Mouse (Mus musculus) midbrain, embryonic 14.5 days (tissue): ENCODE results near the gene Tbcel. TPM values are rescaled to one million over a fixed set of nuclear protein-coding genes. Genes with fewer than 3 reads are reported as not detected.

Experiments
- ATAC-seq: fragments of 200-750 bp; cut with Nextera tagmentation; 2 replicates; pipeline ENCODE4 v1.8.0; 2017; ENCODE audit warnings: moderate number of reproducible peaks, moderate library complexity; ENCODE audit not compliant: low FRiP score, low TSS enrichment
- DNase-seq: peaks from one replicate; pipeline ENCODE4 v3.0.0-alpha.2; 2015
- H3K27ac ChIP-seq: fragments of 300-500 bp; sonication (generic); replicated peaks from 2 replicates; pipeline ENCODE4 v1.5.1; 2014; ENCODE audit warnings: mild to moderate bottlenecking, low read depth, low read length, moderate library complexity
- H3K27me3 ChIP-seq: fragments of 300-500 bp; sonication (generic); 2 replicates; pipeline ENCODE4 v1.6.1; 2014; ENCODE audit warnings: low read length, control low read depth, mixed read lengths; ENCODE audit not compliant: control insufficient read depth, insufficient read depth
- H3K36me3 ChIP-seq: fragments of 300-500 bp; sonication (generic); 2 replicates; pipeline ENCODE4 v1.6.1; 2014; ENCODE audit warnings: low read length, control low read depth; ENCODE audit not compliant: control insufficient read depth, insufficient read depth
- H3K4me1 ChIP-seq: fragments of 300-500 bp; sonication (generic); 2 replicates; pipeline ENCODE4 v1.6.1; 2014; ENCODE audit warnings: mild to moderate bottlenecking, antibody characterized with exemption, low read length, control low read depth; ENCODE audit not compliant: control insufficient read depth, insufficient read depth
- H3K4me2 ChIP-seq: fragments of 300-500 bp; sonication (generic); 2 replicates; pipeline ENCODE4 v1.6.1; 2014; ENCODE audit warnings: mild to moderate bottlenecking, low read length, moderate library complexity
- H3K4me3 ChIP-seq: fragments of 300-500 bp; sonication (generic); replicated peaks from 2 replicates; pipeline ENCODE4 v1.5.1; 2014; ENCODE audit warnings: low read depth, low read length
- H3K9ac ChIP-seq: fragments of 300-500 bp; sonication (generic); replicated peaks from 2 replicates; pipeline ENCODE4 v1.6.1; 2014; ENCODE audit warnings: mild to moderate bottlenecking, low read length, moderate library complexity
- H3K9me3 ChIP-seq: fragments of 300-500 bp; sonication (generic); 2 replicates; pipeline ENCODE4 v1.6.1; 2016; ENCODE audit warnings: low read length, control low read depth, mixed read lengths; ENCODE audit not compliant: control insufficient read depth
- WGBS: fragments of 180-500 bp; shearing (Covaris S2); extraction: QIAGEN DNeasy Blood & Tissue Kit; methylation state at CpG from one replicate; pipeline ENCODE4 v1.1.7; 2014; 5-methylcytosine and 5-hydroxymethylcytosine counted together
- polyA plus RNA-seq: library from polyadenylated mRNA; unstranded; fragments of >200 nt; fragmentation: Nextera tagmentation; extraction: Ambion mirVana; gene quantifications from 2 replicates; pipeline ENCODE4 v1.2.1, GENCODE M21; 2014

Gene Tbcel
- polyA plus RNA-seq, 1 experiment from 2014 or later: 6.6 TPM

DNA sequence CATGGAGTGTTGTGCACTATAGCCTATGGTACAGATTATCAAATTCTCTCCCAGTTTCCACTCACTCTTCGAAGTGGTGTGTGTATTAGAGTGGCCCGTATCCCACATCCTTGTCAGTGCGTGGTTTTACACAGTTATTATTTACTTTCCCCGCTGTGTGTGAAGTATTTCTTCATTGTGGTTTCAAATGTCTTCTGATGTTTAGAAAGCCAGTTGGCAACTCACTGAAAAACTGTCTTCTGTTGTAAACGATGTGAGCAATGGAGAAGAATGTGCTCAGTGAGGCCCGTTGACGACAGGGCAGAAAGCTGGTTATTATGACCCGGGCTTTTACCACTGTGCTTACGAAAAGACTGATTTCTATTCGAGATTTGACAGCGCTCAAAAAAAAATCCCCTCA lies 3.0 kb downstream of the Tbcel start:
- DNase-seq (no peak), ATAC-seq (no peak)
- WGBS: 69% methylated on average over 11 of the region's 11 CpGs
- H3K4me2 ChIP-seq: no peak overlapping the region
- no peaks in the 10 kb centered on the region for H3K9me3 ChIP-seq
- H3K4me1 ChIP-seq: no peaks in the 10 kb centered on the region
- no peaks in the 10 kb centered on the region for H3K36me3 ChIP-seq
- H3K27ac ChIP-seq: no peak overlapping the region
- no peak overlapping the region for H3K9ac ChIP-seq
- H3K4me3 ChIP-seq: no peak overlapping the region
- no peaks in the 10 kb centered on the region for H3K27me3 ChIP-seq

- Histone ChIP-seq H3K27me3 (no peaks in the 10 kb centered on the region), H3K9ac (no peak overlapping the region), H3K4me1 (no peaks in the 10 kb centered on the region), H3K4me2 (no peak overlapping the region), H3K27ac (no peak overlapping the region), H3K4me3 (no peak overlapping the region), H3K9me3 (no peaks in the 10 kb centered on the region), H3K36me3 (no peaks in the 10 kb centered on the region)
- no peak for ATAC-seq
- WGBS: 90% methylated on average over 4 of the region's 4 CpGs
- DNase-seq: no peak
Observed at GRCm38 (mm10) chr9:42503709-42504108, 3.9 kb downstream of the Tbcel start.

DNA sequence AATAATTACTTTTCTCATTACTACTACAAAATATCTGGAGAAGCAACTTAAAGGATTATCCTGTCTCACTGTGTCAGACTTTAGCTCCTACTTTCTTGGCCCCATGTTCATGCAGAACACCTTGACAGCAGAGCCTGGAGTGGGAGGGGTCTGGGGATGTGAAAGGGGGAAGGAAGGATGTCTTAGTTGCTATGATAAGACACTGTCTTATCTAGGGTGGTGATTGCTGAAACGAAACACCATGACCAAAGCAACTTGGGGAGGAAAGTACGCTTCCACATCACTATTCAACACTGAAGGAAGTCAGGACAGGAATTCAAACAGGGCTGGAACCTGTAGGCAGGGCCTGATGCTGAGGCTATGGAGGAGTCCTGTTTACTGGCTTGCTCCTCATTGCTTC lies 11.3 kb downstream of the Tbcel start:
- H3K36me3 ChIP-seq: no peaks in the 10 kb centered on the region
- DNase-seq (no peak), ATAC-seq (no peak)
- H3K4me2 ChIP-seq: no peak overlapping the region
- no peaks in the 10 kb centered on the region for H3K27me3 ChIP-seq
- no peak overlapping the region for H3K27ac ChIP-seq
- H3K9ac ChIP-seq: no peak overlapping the region
- H3K4me1 ChIP-seq: no peaks in the 10 kb centered on the region
- no peak overlapping the region for H3K4me3 ChIP-seq
- H3K9me3 ChIP-seq: peaks cover 10% of the 10 kb centered on the region
- WGBS: 92% methylated on average over 2 of the region's 2 CpGs

DNA sequence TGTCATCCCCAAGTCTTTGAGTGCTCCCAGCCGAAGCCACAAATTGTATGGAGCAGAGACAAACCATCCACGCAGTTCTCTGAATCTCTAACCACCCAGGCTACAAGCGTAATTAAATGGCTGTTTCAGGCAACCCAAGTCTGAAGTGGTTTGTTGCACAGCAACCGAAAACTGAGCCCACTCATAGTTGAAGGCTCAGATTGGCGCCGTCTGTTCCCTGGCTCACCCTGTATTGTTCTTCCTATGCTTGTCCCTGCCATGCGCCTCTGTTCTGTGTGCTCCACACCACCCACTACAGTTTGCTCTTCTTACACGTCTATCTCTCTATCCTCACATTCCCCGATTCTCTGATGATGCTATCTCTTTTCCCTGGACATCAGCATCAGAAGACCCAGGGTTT lies 15.8 kb downstream of the Tbcel start:
- peaks cover 4% of the 10 kb centered on the region; the same call in 1 of the 2 replicates for H3K9me3 ChIP-seq
- H3K4me1 ChIP-seq: no peaks in the 10 kb centered on the region
- H3K9ac ChIP-seq: no peak overlapping the region
- 88% methylated on average over 9 of the region's 9 CpGs for WGBS
- H3K36me3 ChIP-seq: no peaks in the 10 kb centered on the region
- ATAC-seq (no peak), DNase-seq (peak; percentile 18)
- no peak overlapping the region for H3K4me3 ChIP-seq
- H3K27ac ChIP-seq: no peak overlapping the region
- no peaks in the 10 kb centered on the region for H3K27me3 ChIP-seq
- no peak overlapping the region for H3K4me2 ChIP-seq

- 85% methylated on average over 16 of the region's 16 CpGs for WGBS
- Histone ChIP-seq H3K36me3 (no peaks in the 10 kb centered on the region), H3K4me2 (no peak overlapping the region), H3K9me3 (no peaks in the 10 kb centered on the region), H3K4me3 (no peak overlapping the region), H3K9ac (no peak overlapping the region), H3K27ac (no peak overlapping the region), H3K4me1 (no peaks in the 10 kb centered on the region), H3K27me3 (no peaks in the 10 kb centered on the region)
- no peak for DNase-seq
- no peak for ATAC-seq
Observed at GRCm38 (mm10) chr9:42490589-42491382, 16.8 kb downstream of the Tbcel start.

DNA sequence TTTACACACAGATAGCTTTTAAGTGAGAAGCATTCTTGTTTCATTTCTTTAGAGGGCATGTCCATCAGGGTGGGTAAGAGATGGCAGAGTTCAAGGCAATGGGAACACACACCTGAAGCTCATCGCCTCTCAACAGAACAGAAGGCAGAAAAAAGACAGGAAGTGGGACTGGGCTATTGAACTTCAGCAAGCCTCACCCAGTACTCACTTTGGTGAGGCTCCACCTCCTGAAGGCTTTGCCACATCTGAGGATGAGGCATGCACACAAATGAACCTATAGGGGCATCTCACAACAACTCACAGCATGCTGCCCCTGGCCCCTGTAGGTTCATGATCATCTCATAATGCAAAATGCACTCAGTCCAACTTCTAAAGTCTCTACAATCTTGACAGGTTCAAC lies 19.5 kb downstream of the Tbcel start:
- H3K4me3 ChIP-seq: no peak overlapping the region
- H3K9ac ChIP-seq: no peak overlapping the region
- H3K27me3 ChIP-seq: no peaks in the 10 kb centered on the region
- no peaks in the 10 kb centered on the region for H3K36me3 ChIP-seq
- H3K9me3 ChIP-seq: no peaks in the 10 kb centered on the region
- DNase-seq (no peak), ATAC-seq (no peak)
- H3K4me1 ChIP-seq: no peaks in the 10 kb centered on the region
- H3K4me2 ChIP-seq: no peak overlapping the region
- 95% methylated on average over 1 of the region's 1 CpGs for WGBS
- no peak overlapping the region for H3K27ac ChIP-seq

DNA sequence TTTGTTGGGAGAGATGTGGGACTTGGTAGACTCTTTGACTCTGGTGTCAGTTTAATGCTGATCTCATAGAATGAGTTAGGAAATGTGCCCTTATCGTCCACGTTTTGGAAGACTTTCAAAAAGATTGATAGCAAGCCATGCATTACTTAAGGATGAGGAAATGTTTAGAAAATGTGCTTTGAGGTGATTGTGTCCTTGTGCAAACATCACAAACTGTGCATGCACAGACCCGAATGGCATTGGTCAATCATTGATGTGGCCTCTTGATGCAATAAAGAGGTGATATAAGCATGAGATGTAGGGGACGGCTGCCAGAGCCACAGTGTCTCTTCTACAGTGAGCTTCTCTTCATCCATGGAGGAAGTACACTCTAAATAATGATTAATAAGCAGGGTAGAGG lies 20.7 kb downstream of the Tbcel start:
- H3K36me3 ChIP-seq: no peaks in the 10 kb centered on the region
- no peaks in the 10 kb centered on the region for H3K4me1 ChIP-seq
- no peaks in the 10 kb centered on the region for H3K27me3 ChIP-seq
- WGBS: 89% methylated on average over 4 of the region's 4 CpGs
- no peaks in the 10 kb centered on the region for H3K9me3 ChIP-seq
- H3K4me3 ChIP-seq: no peak overlapping the region
- no peak overlapping the region for H3K27ac ChIP-seq
- no peak overlapping the region for H3K4me2 ChIP-seq
- no peak for ATAC-seq
- H3K9ac ChIP-seq: no peak overlapping the region
- no peak for DNase-seq

DNA sequence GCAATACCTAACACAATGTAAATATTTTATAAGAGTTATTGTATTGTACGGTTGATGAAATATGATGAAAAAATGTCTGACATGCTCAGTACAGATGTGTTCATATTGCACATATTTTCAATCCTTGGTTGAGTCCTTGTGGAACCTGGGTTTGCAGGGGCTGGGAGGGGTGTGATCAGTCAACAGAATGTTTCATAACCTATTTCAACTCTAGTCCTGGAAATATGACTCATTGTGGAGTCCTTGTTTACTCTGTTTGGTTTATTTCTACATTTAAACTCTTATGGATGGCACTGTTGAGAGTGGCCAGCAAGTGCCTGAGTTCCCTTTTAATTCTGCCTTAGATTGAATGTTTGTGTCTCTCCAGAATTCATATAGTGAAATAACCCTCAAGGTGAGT lies 22.9 kb downstream of the Tbcel start:
- Histone ChIP-seq H3K27ac (no peak overlapping the region), H3K9ac (no peak overlapping the region), H3K9me3 (no peaks in the 10 kb centered on the region), H3K4me1 (no peaks in the 10 kb centered on the region), H3K4me2 (no peak overlapping the region), H3K27me3 (no peaks in the 10 kb centered on the region), H3K36me3 (no peaks in the 10 kb centered on the region), H3K4me3 (no peak overlapping the region)
- 95% methylated on average over 1 of the region's 1 CpGs for WGBS
- DNase-seq (no peak), ATAC-seq (no peak)

GRCm38 (mm10) chr9:42482944-42483343 lies 24.7 kb downstream of the Tbcel start:
- H3K27me3 ChIP-seq: no peaks in the 10 kb centered on the region
- no peak overlapping the region for H3K4me2 ChIP-seq
- no peak overlapping the region for H3K9ac ChIP-seq
- H3K36me3 ChIP-seq: no peaks in the 10 kb centered on the region
- no peak overlapping the region for H3K4me3 ChIP-seq
- WGBS: 93% methylated on average over 1 of the region's 1 CpGs
- no peak overlapping the region for H3K27ac ChIP-seq
- DNase-seq: no peak
- no peaks in the 10 kb centered on the region for H3K4me1 ChIP-seq
- H3K9me3 ChIP-seq: no peaks in the 10 kb centered on the region
- ATAC-seq: no peak
